Mouse (Mus musculus): ENCODE measurements at regions not wholly inside any gene's neighbourhood (a gene's known extent, or its start where the extent isn't known, plus 50 kb on each side); places are given as distances from the start of the nearest gene placed in this dataset.

DNA sequence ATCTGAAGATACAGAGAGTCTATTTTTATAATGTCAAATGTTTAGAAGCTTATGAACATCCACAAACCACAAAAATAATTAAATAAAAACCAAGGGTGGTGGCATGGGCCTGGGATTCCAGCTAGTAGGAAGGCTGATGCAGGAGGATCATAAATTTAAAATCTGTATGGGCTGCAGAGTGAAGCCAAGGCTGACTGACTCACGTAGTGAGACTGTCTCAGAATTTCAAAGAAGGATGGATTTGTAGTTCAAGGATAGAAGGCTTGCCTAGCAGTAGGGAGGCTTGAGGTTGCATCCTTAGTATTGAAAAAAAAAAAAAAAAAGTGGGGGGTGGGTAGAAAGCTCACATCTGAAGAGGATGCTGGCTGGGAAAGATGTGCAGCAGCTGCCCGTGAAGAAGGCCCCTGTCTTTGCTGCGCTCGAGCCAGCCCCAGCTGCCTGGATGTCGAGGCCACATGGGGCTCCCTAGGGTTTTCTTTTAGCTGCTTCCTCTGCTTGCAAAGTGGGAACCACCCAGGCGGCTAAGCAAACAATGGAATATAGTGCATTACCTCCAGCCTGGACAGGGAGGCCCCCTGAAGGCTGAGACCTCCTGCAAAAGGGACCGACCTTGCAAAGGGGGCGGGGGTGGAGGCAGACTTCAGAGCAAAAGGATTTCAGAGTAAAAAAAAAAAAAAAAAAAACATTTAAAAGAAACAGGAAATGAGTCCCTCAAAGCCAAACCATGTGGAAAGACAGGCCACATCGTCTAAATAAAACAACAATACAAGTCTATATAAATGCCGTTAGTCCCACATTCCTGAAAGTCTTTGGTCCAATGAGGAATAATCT, 101.3 kb downstream of the Tmco5 start:
- peak; percentile 95 for DNase-seq (ENCODE audit: low read depth, low spot score)

DNA sequence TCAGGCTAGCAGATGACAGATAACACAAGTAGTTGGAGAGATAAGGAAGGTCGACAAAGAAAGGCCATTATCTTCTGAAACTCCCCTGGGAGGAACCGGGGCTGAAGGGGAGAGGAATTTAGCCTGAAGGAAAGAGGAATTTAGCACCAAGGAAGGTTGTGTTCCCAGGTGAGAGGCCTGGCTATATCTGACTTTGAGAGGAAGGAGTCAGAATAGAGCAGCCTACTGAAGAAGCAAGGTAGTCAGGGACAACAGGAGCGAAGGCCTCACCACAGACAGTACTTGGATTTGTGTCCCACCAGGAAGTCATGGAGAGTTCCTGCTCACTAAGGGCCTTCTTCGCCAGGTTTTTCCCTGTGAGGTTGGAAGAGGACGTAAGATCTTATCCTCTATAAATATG, 102.2 kb downstream of the Tmco5 start:
- peak; percentile 74 for DNase-seq (ENCODE audit: low read depth, low spot score)

DNA sequence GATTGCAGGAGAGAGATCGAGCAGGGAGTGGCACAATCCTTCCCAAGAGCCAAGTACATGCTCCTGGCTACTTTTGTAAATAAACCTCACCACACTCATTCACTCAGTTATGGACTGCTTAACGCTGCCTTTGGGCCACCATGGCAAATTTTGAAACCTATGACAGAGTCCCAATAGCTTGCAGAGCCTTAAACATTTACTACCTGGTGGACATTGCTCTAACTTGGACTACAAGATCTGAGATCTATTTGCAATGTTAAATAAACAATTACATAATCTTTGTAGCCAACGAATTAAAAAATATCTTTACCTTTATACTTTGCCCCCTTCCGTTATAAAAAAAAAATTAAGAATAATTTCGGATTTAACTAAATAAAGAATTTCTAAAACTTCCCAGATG, 104.9 kb downstream of the Tmco5 start:
- DNase-seq (ENCODE audit: low read depth, low spot score) = no peak

DNA sequence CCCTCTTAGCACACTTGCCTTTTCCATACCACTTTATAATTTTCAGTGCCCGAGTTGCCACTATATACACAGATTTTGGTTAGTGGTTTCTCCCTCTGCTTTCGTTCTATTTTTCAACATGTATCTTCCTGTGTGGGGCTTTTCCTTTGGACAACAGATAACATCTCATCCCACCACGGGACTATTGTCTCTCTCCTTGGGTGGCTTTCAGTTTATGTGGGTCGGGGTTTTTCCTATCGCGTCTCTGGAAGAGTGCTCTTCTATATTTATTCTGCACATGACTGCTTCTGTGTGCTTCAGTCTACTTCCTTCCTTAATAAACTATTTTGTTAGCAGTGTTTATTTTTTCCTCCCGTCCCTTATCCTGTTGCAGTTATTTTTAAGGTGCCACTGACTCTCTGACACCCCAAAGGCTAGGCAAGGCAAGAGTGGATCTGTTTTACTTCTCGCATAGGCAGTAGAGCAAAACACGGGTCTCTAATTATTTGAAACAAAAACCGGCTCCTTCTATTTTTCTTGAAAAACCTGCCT, 105.4 kb downstream of the Tmco5 start:
- no peak for DNase-seq (ENCODE audit: low read depth, low spot score)

DNA sequence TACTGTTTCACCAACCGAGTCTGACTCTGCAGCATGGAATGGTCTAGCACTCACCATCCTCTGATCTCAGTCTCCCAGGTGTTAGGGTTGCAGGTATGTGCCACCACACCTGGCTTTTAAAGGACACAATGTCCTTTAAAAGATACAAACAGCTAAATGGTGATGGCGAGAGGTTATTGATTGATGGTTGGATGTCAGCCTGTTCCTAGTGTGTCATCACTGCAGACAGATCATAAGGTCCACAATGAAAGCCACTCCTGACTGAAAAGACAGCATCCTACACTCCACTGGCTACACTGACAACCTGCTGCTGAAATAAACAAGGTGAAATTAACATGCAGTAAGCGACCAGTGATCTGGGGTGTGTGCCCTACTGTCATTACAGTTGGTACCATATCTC, 106.1 kb downstream of the Tmco5 start:
- DNase-seq (ENCODE audit: low read depth, low spot score) = no peak

DNA sequence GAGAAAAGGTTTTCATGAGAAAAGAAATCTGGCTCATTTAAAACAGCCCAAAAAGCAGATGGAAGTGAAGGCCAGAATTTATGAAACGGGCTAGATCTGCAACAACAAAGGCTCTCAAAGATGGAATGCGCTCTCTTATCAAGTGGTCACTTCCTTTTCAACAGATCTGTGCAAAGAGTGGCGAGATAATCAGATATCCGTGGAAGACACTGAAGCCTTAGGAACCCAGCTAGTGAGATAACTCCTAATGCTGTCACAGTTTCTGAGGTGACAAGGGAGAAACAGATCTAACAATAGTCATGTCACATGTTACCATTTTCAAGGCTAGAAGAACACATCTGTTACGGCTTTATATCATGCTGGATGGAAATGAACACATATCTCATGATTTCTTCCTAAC, 107.1 kb downstream of the Tmco5 start:
- no peak for DNase-seq (ENCODE audit: low read depth, low spot score)

DNA sequence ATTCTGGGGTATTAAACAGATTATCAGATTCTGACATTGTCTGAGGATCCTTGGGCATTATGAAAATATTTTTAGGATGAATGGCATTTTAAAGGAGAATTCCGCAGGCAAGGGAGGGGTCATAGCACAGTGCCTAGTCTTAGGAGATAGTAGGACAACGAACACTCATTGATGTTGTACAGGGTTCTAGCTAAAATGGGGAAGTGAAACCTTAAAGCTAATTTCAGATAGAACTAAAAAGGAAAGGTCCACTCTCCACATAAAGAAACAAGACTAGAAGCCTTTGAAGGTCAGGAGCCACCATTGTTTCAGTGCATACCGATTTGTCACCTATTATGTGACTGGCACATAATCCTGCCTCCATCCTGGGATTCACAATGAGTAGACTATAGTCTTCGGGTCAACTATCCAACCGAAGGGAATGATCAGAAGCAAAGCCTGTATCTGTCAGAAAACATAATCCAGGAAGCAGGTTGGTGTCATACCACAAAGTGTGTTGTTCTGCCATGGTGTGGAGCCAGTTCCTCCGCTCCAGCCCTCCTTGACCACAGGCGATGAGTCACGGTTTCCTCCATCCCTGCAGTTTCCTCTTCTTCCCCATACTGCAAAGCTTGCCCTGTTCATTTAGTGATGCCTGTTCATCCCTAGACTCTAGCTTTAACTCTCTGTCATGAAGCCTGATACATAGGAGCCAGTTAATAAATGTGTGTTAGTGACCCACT, 110.6 kb downstream of the Tmco5 start:
- DNase-seq (ENCODE audit: low read depth, low spot score) = no peak

DNA sequence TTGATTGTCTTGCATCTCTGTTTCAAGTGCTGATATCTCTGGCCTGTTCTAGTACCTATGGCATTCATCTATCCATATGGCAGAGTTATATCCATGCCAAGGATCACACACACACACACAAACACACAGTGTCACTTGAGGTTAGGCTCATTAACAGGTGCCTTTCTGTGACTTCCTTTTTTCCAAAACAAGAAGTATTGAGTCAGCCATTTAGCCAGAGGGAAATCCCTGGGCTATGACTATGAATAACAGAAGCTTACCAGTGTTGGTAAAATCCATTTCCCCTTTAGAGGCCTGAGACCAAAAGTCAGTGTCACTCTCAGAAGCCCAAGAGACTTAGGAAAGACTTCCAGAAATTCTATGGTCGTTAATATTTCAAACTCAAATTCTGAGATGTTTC, 111.6 kb downstream of the Tmco5 start:
- DNase-seq (ENCODE audit: low read depth, low spot score) = no peak

DNA sequence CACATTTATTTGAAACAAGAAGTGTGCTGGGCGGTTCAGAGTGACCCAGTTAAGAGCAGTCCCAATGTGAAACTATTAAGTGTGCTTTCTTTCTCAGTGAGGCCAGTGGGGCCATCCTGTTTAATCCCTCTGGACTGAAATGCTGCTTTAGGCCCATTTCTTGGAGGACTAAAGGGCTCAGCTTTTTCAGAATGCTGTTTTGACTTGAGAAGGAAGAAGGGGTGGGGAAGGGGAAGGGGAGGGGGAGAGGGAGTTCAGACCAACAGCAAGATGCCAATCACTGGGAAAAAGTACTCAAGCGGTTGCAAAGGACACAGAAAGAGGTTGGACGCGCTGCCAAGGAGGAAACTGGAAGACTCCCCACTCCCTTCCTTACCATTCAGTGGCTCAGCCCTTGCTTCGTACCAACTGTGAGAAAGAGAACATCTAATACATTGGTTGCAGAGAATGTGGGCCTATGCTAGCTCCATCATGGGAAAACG, 113.1 kb downstream of the Tmco5 start:
- DNase-seq (ENCODE audit: low read depth, low spot score) = no peak

DNA sequence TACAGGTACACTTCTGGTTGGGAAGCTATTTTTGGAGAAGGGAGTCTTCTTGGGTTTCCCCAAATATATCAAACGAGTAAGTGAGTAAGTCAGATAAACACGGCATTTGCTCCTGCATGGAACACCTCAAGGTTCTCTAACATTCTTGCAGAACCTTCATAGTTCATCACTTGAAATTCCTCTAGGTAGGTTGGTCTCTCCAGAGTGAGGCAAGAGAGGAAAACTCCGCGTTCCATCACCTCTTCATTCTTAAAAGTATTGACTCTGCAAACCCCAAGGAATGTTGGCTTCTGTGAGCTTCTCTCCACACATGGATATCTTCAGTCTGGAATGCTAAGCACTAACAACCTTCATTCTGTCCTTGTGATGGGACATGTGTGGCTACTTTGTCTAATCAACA, 115.2 kb downstream of the Tmco5 start:
- DNase-seq (ENCODE audit: low read depth, low spot score) = no peak

DNA sequence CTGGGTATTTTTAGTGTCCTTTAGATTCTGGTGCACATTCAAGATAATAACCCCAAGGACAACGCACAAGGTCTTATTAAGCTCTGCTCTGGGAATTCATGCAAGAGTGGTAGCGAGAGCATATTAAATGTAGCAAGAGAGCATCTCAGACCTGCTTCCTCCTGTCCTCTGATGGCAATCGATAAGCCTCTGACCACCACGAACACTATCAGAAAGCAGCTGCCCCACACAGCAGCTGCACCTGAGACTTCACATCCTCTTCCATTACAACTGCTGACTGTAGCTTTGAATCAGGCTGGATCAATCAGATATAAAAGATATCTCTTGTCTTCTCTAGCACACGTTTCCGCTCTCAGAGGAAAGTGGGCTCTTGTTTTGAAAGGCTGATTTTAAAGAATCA, 117.8 kb downstream of the Tmco5 start:
- DNase-seq (ENCODE audit: low read depth, low spot score) = no peak

DNA sequence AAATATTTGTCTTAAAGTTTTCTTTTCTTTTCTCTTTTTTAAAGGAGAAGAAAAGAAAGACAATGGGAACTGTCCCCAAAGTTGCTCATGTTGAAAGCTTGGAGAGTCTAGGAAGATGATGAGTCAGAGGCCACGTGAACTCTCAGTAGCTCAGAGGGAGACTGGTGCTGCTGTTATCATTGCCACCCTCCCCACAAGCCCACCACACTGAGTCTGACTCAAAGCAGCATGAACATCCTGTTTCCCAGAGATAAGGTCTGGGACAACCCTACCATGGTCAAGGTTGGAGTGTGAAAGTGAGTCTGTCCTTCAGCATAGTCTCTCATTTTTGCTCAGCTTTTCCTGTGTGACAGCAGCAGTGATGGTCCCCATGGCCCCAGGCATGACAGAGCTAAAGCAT, 120.3 kb downstream of the Tmco5 start:
- no peak for DNase-seq (ENCODE audit: low read depth, low spot score)

DNA sequence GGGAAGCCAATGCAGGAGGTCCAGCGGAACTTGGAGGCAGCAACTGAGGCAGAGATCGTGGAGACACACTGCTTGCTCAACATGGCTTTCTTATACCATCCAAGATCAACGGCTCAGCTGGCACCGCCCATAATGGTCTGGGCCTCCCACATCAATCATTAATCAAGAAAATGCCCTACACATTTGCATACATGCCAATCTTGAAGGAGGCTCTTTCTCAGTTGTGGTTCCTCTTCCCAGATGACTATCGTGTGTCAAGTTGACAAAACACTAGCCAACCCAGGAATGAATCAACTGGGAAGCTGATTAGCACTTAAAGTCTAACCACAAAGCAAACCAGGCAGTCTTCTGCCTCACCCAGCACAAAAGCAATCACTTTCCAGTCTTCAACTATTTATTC, 121.1 kb downstream of the Tmco5 start:
- no peak for DNase-seq (ENCODE audit: low read depth, low spot score)

DNA sequence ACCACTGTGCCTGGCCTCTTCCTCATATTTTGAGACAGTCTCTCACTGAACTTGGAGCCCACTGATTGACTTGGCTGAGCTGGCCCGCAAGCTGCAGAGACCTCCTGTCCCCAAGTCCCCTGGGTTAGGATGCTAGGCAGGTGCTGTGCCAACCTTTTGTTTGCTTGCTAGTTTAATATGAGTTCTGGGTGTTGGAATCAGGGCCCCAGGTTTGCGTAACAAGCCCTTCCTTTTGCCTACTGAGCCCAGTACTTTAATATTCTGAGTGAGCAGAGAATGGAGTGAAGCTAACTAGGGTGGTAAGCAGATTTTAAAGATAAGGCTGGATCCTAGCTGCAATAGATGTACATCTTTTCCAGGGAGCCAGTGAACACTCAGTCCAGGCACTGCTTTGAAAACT, 117.2 kb upstream of the Spred1 start:
- DNase-seq (ENCODE audit: low read depth, low spot score) = no peak

DNA sequence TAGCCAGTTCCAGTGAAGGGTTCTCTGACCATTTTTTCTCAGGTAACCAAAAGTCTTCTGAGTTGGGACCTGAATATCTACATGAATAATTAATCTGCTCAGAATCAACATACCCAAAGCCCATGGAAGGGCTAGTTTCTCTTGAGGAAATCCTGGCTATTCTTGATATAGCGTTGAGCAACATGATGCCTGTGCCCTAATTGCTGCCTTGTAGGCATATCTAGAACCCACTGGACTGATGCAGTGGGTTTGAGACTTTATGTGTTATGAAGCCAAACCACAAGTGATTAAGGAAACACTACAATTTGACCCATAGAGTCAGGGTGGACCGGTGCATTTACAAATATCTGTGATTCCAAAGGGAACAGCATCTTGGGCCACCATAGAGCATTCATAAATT, 114.3 kb upstream of the Spred1 start:
- DNase-seq (ENCODE audit: low read depth, low spot score) = no peak

DNA sequence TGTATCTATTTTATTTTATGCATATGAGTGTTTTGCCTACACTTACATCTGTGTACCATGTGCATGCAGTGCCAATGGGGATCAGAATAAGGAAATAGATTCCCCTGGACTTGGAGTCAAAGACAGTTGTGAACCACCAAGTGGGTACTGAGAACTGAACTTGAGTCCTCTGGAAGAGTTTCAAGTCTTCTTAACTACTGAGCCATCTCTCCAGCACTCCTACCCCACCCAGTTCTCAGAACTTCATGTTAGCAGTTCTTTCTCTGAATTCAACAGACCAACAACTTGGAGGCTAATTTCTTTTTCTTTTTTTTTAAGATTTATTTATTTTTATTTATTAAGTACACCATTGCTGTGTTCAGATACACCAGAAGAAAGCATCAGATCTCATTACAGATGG, 112.3 kb upstream of the Spred1 start:
- DNase-seq (ENCODE audit: low read depth, low spot score) = no peak

DNA sequence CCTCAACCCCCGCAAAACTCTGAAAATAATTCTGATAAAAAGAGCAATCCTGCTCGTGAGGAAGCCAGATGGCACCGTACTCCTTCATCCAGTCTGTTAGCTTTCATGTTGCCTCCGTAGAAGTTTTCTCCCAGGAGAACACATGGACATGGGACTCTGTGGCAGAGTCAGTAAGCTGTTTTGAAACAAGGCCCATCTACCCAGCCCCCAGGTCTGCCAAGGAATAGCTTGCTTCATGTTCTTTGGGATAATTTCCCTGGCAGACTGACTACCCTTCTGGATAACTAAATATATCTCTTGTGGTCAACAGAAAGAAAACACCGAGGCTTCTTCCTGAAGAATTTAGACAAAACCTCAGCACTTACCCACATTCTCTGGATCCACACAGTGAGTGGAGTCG, 111.2 kb upstream of the Spred1 start:
- no peak for DNase-seq (ENCODE audit: low read depth, low spot score)

DNA sequence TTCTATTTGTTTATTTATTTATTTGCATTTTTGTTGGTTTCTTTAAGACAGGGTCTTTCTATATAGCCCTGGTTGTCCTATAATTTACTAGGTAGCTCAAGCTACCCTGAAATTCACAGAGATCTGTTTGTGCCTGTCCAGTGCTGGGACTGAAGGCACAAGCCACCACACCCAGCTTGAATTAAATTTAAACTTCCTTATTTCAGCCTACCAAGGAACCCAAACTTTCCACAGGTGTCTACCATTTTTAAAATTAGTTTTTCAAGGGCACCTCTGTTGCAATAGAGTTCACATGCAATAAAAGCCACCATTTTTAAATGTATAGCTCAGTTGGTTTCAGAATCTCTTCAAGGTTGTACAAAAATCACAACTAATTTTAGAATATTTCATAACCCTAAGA, 110.2 kb upstream of the Spred1 start:
- DNase-seq (ENCODE audit: low read depth, low spot score) = no peak

DNA sequence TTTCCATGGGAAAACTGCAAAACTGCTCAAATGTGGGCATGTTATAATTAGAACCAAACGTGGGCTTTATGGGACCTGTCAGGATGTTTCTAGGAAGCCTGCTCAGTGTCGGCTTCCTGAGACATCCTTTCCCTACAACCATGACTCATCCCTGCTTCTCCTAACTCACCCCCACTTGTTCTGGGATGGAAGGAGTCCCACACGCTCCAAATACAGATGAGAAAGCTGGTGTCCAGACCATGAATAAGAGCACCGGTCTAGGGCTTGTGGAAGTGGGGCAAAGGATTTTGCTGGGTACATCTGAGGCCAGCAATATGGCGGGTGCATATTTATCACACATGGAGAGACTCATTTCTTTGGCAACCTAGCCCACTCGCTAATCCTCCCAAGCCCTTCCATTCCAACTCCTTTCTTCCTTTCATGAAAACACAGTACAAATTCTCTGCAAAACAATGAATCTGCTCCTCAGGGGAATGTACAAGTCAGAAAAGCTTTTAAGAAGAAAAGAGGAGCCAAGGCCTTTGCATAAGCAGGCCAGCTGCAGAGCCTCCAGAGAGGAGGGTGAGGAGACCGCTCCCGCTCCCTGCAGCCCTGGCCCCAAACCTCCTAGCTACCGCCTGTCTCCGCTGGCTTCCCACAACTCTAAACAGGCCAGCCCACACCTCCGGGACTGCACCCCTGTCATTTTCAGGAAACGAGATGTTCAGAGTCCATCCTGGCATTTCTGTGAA, 103.1 kb upstream of the Spred1 start:
- peak; percentile 88 for DNase-seq (ENCODE audit: low read depth, low spot score)

DNA sequence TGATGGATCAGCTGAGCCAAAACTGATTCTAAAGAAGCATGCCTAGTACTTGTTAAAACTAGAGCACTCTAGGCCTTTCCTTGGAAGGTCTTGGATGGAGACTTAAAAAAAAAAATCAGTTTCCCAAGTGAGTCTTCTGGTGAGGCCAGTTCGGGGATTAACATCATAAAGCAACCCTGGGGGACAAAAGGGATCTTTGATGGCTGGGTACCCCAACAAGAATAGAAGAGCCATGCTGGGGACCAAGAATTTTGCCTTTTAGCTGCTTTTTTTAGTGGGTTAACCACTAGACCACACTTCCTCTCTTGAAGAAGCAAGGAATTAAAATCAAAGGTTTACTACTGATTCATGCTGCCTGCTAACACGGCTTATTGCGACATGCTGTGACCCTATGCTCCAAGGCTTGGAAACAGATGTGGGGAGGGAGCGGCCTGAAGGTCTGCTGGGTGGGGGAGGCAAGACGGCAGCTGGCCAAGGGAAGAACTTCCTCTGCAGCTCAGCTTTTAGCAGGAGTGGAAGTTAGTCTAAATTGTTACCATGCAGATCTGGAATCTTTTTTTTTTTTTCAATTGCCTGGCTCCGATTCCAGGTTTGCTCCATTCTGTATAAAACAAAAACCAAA, 102.1 kb upstream of the Spred1 start:
- peak; percentile 94 for DNase-seq (ENCODE audit: low read depth, low spot score)

DNA sequence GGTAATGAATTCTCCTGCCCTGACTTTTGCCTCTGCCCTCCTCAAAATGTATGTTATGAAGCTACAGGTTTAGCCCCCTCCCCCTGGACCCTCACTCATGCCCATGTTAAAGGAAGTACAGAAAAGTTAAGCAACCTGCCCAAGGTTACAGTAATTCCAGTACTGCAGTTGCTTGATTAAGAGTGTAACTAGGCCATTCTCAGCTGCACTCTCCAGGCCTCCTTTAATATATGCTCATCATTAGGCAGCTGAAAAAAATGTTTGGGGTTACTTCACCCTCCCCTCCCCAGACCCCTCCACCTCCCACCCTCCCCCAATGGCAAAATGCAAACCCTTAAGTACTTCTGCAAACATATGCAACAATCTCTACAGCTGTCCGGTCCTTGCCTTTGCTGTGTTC, 101.6 kb upstream of the Spred1 start:
- DNase-seq (ENCODE audit: low read depth, low spot score) = no peak

DNA sequence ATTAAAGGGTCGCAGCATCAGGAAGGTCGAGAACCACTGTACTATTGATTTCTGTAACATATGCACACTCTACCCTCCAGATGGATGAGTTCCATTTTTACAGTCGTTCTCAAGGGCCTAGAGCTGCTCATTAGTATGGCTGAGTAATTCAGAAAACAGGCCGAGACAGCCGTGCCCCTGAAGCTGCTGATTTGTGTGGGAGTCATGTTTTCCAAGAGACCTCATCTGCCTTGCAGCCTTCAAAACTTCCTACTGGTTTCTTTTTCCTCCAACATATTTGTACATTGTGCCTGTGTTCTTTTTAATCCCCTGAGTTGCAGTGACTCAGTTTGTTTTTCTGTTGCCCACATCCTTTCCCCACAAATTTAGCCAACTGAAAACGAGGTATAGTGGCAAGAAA, 99.4 kb upstream of the Spred1 start:
- no peak for DNase-seq (ENCODE audit: low read depth, low spot score)
